ENCODE assay signal across 25 mouse cellular contexts in genomic region chr1:51535414-51535813, GRCm38 (mm10). TPM values are rescaled to one million over a fixed set of nuclear protein-coding genes. Genes with fewer than 3 reads are reported as not detected.
DNase-seq lines count a peak whose midpoint lies in the region; ATAC-seq lines count a peak whose summit lies in the region.
"Had no signal": no experiment of that assay in that cellular context is flagged by ENCODE, and none has a peak within 500 bp of the region (broad histone marks: within the 10 kb centered on the region; RNA-seq: fewer than 3 reads in every experiment).

No protein-coding gene starts in this region.

- H3K9me3 ChIP-seq in hindbrain, embryonic 16.5 days (ENCODE audit: control insufficient read depth, low read length): no peaks in the 10 kb centered on the region
- H3K9me3 ChIP-seq: embryonic facial prominence, embryonic 13.5 days; embryonic facial prominence, embryonic 15.5 days; forebrain, embryonic 10.5 days; forebrain, embryonic 12.5 days; G1E had no signal

- 89% methylated on average over 2 of the region's 2 CpGs for WGBS in hindbrain, embryonic 16.5 days

- H3K4me2 ChIP-seq in hindbrain, embryonic 16.5 days (ENCODE audit: low read length): no peak overlapping the region
- H3K4me2 ChIP-seq: embryonic facial prominence, embryonic 13.5 days; embryonic facial prominence, embryonic 15.5 days; forebrain, embryonic 12.5 days had no signal

- no peaks in the 10 kb centered on the region for H3K4me1 ChIP-seq in hindbrain, embryonic 16.5 days (ENCODE audit: control insufficient read depth, insufficient read depth, low read depth, low read length)
- H3K4me1 ChIP-seq: forebrain, embryonic 12.5 days had no signal

- no peaks in the 10 kb centered on the region for H3K36me3 ChIP-seq in hindbrain, embryonic 16.5 days (ENCODE audit: control insufficient read depth, insufficient read depth, low read length)
- H3K36me3 ChIP-seq: embryonic facial prominence, embryonic 13.5 days; embryonic facial prominence, embryonic 15.5 days; forebrain, embryonic 10.5 days; forebrain, embryonic 12.5 days; G1E had no signal

- H3K27ac ChIP-seq in hindbrain, embryonic 16.5 days (ENCODE audit: low read depth, low read length): no peak overlapping the region
- H3K27ac ChIP-seq: embryonic facial prominence, embryonic 13.5 days; embryonic facial prominence, embryonic 15.5 days; forebrain, embryonic 10.5 days; forebrain, embryonic 12.5 days had no signal

- H3K27me3 ChIP-seq in hindbrain, embryonic 16.5 days (replicated peaks; ENCODE audit: control insufficient read depth, insufficient read depth, low read length): no peaks in the 10 kb centered on the region
- H3K27me3 ChIP-seq: CH12.LX; embryonic facial prominence, embryonic 13.5 days; embryonic facial prominence, embryonic 15.5 days; forebrain, embryonic 12.5 days; Patski had no signal

- H3K9ac ChIP-seq in hindbrain, embryonic 16.5 days (ENCODE audit: low read depth, low read length): no peak overlapping the region
- H3K9ac ChIP-seq: embryonic facial prominence, embryonic 13.5 days; embryonic facial prominence, embryonic 15.5 days; forebrain, embryonic 12.5 days had no signal

- DNase-seq in heart, postnatal 4 days: no peak
- DNase-seq: adrenal gland, adult 2 months; adrenal gland, postnatal 10 days; adrenal gland, postnatal 25 days; cerebellum, adult 11 months; cerebellum, adult 18-20 months; cerebellum, adult 8-10 months; cerebellum, adult 9-11 months; cerebellum, postnatal 14 days; cerebellum, postnatal 36 days; embryo, embryonic 11 days had no signal

- no peak overlapping the region for H3K4me3 ChIP-seq in hindbrain, embryonic 16.5 days (ENCODE audit: low read length)
- H3K4me3 ChIP-seq: embryonic facial prominence, embryonic 13.5 days; embryonic facial prominence, embryonic 15.5 days; erythroblast, embryonic 14.5 days; forebrain, embryonic 10.5 days; forebrain, embryonic 12.5 days had no signal

- ATAC-seq in CD4-positive, CD25-positive, alpha-beta regulatory T cell, adult 4 months: peak; percentile 70
- ATAC-seq in activated CD4-positive, CD25-positive, alpha-beta regulatory T cell, adult 4 months: peak; percentile 61
- peak; percentile 46 for ATAC-seq in inflammation-experienced regulatory T-cells, adult 6 months
- ATAC-seq in hindbrain, embryonic 16.5 days: no peak
- ATAC-seq: forebrain, embryonic 14.5 days; forebrain, embryonic 16.5 days; Patski had no signal

RNA-seq across cellular contexts. Expression of gene Nabp1, which starts 57.2 kb away (rescaled TPM):
- 10 to 100 TPM; 36.8 to 37.5 TPM for polyA plus RNA-seq in CD4-positive, CD25-positive, alpha-beta regulatory T cell, adult 4 months (2017; shearing (Covaris generic))
- polyA plus RNA-seq in activated CD4-positive, CD25-positive, alpha-beta regulatory T cell, adult 4 months (2017; shearing (Covaris generic)): 10 to 100 TPM; 36.4 to 49.1 TPM
- 10 to 100 TPM; 32.7 to 58.5 (median 36.0) TPM for polyA plus RNA-seq in inflammation-experienced regulatory T-cells, adult 6 months (2017; shearing (Covaris generic))
- 8.1 and 9.0 TPM in 2 replicates for polyA plus RNA-seq in hindbrain, embryonic 16.5 days (2015; fragmentation: Nextera tagmentation; extraction: Ambion mirVana)
- 10 to 100 TPM; 23.0 to 26.1 TPM for total RNA-seq in heart, postnatal 4 days (2021)
